In genomic region chrX:162510426-162510980, GRCm38 (mm10) we compare ENCODE assay signal across 9 mouse cellular contexts.
DNase-seq lines count a peak whose midpoint lies in the region; ATAC-seq and TF ChIP-seq lines count a peak whose summit lies in the region.
"Had no signal": no experiment of that assay in that cellular context is flagged by ENCODE, and none has a peak within 500 bp of the region (broad histone marks: within the 10 kb centered on the region; RNA-seq: fewer than 3 reads in every experiment).

No protein-coding gene starts in this region.

- H3K9ac ChIP-seq in CH12.LX (ENCODE audit: insufficient read depth, low read depth), result no peak overlapping the region

- dilution Hi-C loops in CH12.LX (cut with MboI; ENCODE audit: extremely low pct_ligation_motif_present, extremely low pct_unique_long_range_greater_than_20kb, low sequenced_read_pairs), result no loop called here

- no peaks in the 10 kb centered on the region for H3K27me3 ChIP-seq in kidney, adult 2 months (replicated peaks; ENCODE audit: control insufficient read depth, insufficient read depth, low read length)
- no peaks in the 10 kb centered on the region for H3K27me3 ChIP-seq in CH12.LX (replicated peaks)

- no peaks in the 10 kb centered on the region for H3K36me3 ChIP-seq in kidney, adult 2 months (ENCODE audit: control insufficient read depth, insufficient read depth, low read length)
- no peaks in the 10 kb centered on the region for H3K36me3 ChIP-seq in CH12.LX (replicated peaks in 1 of 2; ENCODE audit: control insufficient read depth in 1 of 2, insufficient read depth in 1 of 2, low read length in 1 of 2)

- peak; percentile 15 for TF ChIP-seq RAD21 in CH12.LX (IDR thresholded peaks at IDR 0.05; ENCODE audit: low read depth, low read length)

- WGBS in kidney, adult 2 months, result 34% methylated on average over 2 of the region's 2 CpGs

- in situ Hi-C loops in CH12.LX (cut with MboI; ENCODE audit: low pct_ligation_motif_present, low pct_unique_long_range_greater_than_20kb, low sequenced_read_pairs), result loop anchor here (25.0 kb wide), 2 partner anchors 202 to 352 kb away; no protein-coding TSS in a partner anchor

- peak; percentile 12 to 32; a peak in 1 of 4 replicates for ATAC-seq in hematopoietic stem cell, adult 5-6 weeks (replicated peaks in 1 of 2; ENCODE audit: insufficient read depth in 1 of 2, low FRiP score in 2 of 2, low TSS enrichment in 1 of 2, low read depth in 1 of 2, poor library complexity in 2 of 2, severe bottlenecking in 2 of 2)

- no peak overlapping the region for H3K27ac ChIP-seq in kidney, adult 2 months (ENCODE audit: insufficient read depth, low read depth, low read length)
- no peak overlapping the region for H3K27ac ChIP-seq in CH12.LX (ENCODE audit: insufficient read depth, low read depth)

- no peaks in the 10 kb centered on the region for H3K4me1 ChIP-seq in kidney, adult 2 months (ENCODE audit: control insufficient read depth, insufficient read depth, low read length)
- H3K4me1 ChIP-seq in CH12.LX (ENCODE audit: control insufficient read depth in 1 of 2, insufficient read depth in 2 of 2), result peaks cover 3 to 8% of the 10 kb centered on the region in 2 experiments; a peak in 1 of 4 replicates

- H3K79me2 ChIP-seq in CH12.LX (replicated peaks; ENCODE audit: control insufficient read depth, extremely low read depth, insufficient read depth, poor library complexity, severe bottlenecking), result no peaks in the 10 kb centered on the region

- no peak for TF ChIP-seq EP300 in CH12.LX (IDR thresholded peaks at IDR 0.05; ENCODE audit: low read length)

- no peak overlapping the region for H3K4me3 ChIP-seq in kidney, adult 2 months (ENCODE audit: insufficient read depth, low read depth, low read length)
- H3K4me3 ChIP-seq in CH12.LX (replicated peaks in 1 of 3; ENCODE audit: low read depth in 2 of 3, low read length in 2 of 3, poor library complexity in 1 of 3), result no peak overlapping the region

- peak; percentile 43 for DNase-seq in cerebellum, adult 9-10 months
- no peak for DNase-seq in cerebellum, postnatal 36 days
- peak; percentile 21 for DNase-seq in kidney, adult 2 months
- DNase-seq in kidney, postnatal 4 days, result no peak
- peak; percentile 25 for DNase-seq in CH12.LX (ENCODE audit: extremely low read depth)
- no peak for DNase-seq in right cerebral cortex, postnatal 36 days (ENCODE audit: low spot score in 2 of 2)
- DNase-seq in spleen, postnatal 10 days (ENCODE audit: low spot score in 2 of 2), result no peak
- DNase-seq: thymus, postnatal 14 days had no signal

- TF ChIP-seq POLR2A in kidney, adult 2 months (IDR thresholded peaks at IDR 0.05; ENCODE audit: low read depth, low read length), result no peak
- no peak for TF ChIP-seq POLR2A in CH12.LX (IDR thresholded peaks at IDR 0.05; ENCODE audit: low read depth, low read length)

- no peak overlapping the region for H3K4me2 ChIP-seq in CH12.LX (ENCODE audit: insufficient read depth, low read depth, poor library complexity, severe bottlenecking)

- H3K9me3 ChIP-seq in CH12.LX (replicated peaks; ENCODE audit: low read length), result no peaks in the 10 kb centered on the region

- TF ChIP-seq CTCF in kidney, adult 2 months (conservative IDR thresholded peaks at IDR 0.05; ENCODE audit: insufficient read depth, insufficient read length, low read depth, low read length), result no peak
- TF ChIP-seq CTCF in CH12.LX (conservative IDR thresholded peaks at IDR 0.05 in 1 of 2, IDR thresholded peaks at IDR 0.05 in 1 of 2; ENCODE audit: low read depth in 2 of 2, low read length in 2 of 2), result peak; percentile 6 to 39; a peak in 1 of 4 replicates

TF ChIP-seq in CH12.LX, 34 proteins besides CTCF, POLR2A, EP300 and RAD21:
- TF ChIP-seq TBP (conservative IDR thresholded peaks at IDR 0.05; ENCODE audit: low read depth, low read length) (no peak), MYC (IDR thresholded peaks at IDR 0.05; ENCODE audit: low read depth, low read length) (no peak), JUND (conservative IDR thresholded peaks at IDR 0.05; ENCODE audit: low read depth, low read length) (no peak), NELFE (IDR thresholded peaks at IDR 0.05; ENCODE audit: low read depth, low read length) (no peak), CHD1 (IDR thresholded peaks at IDR 0.05; ENCODE audit: low read depth, low read length) (no peak), E2F4 (IDR thresholded peaks at IDR 0.05; ENCODE audit: insufficient replicate concordance, low read depth, low read length) (no peak)
TF ChIP-seq in CH12.LX: peak in this region for 0.

Comparison
In these comparisons a context has a peak if more than half of its experiments do, and no peak if none do; other contexts are left out.
1. DNase-seq: peak in cerebellum, adult 9-10 months (single experiment), kidney, adult 2 months (single experiment) and CH12.LX (single experiment); none in cerebellum, postnatal 36 days (0 of 2), kidney, postnatal 4 days (0 of 2), right cerebral cortex, postnatal 36 days (0 of 2) and spleen, postnatal 10 days (0 of 2).